Mouse (Mus musculus): ENCODE measurements at regions not wholly inside any gene's neighbourhood (a gene's known extent, or its start where the extent isn't known, plus 50 kb on each side); places are given as distances from the start of the nearest gene placed in this dataset.

DNA sequence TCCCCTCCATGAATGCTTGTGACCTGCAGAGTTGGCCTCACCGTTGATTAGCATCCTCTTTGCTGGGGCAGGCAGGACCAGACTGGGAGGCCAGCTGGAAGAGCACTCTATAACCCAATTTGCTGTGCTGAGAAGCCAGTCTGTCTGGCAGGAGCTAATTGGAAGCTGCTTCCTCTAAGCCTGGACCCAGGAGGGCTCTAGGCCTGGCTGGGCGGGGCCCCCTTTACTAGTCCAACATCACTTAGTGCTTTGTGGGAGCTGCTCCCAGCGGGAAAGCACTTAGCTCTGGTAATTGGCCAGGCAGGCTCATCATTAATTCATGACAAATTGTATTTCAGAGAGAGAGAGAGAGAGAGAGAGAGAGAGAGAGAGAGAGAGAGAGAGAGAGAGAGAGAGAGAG lies 151.7 kb downstream of the Dmrta2 start:
- no peak overlapping the region for H3K4me3 ChIP-seq
- WGBS, result 31% methylated on average over 3 of the region's 3 CpGs
- no peak for ATAC-seq (ENCODE audit: low FRiP score, low read depth)
- H3K27ac ChIP-seq, result no peak overlapping the region
- H3K9ac ChIP-seq, result no peak overlapping the region
- no peaks in the 10 kb centered on the region for H3K27me3 ChIP-seq
- H3K4me2 ChIP-seq (replicated peaks), result no peak overlapping the region
- no peaks in the 10 kb centered on the region for H3K36me3 ChIP-seq
- no peaks in the 10 kb centered on the region for H3K9me3 ChIP-seq
- peaks cover 18% of the 10 kb centered on the region for H3K4me1 ChIP-seq

DNA sequence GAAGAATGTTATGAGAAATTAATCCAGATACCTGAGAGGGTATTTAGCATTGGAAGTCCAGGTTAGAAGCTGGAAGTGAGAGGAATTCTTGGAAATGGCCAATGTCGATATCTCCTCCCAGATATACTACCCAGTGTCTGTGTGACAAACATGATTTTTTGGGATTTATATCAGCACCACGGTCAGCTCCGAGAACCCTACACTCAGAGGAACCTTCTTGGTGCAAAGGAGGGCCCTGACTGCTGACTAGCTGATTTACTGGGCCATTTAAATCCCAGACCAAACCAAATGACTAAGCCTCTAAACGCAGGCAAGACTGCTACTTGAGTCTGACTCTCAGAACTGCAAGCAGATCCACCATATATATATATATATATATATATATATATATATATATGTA lies 154.2 kb downstream of the Dmrta2 start:
- no peaks in the 10 kb centered on the region for H3K27me3 ChIP-seq
- no peaks in the 10 kb centered on the region for H3K36me3 ChIP-seq
- no peak overlapping the region for H3K9ac ChIP-seq
- H3K27ac ChIP-seq, result no peak overlapping the region
- H3K4me3 ChIP-seq, result no peak overlapping the region
- no peak overlapping the region for H3K4me2 ChIP-seq (replicated peaks)
- H3K9me3 ChIP-seq, result no peaks in the 10 kb centered on the region
- H3K4me1 ChIP-seq, result peaks cover 14% of the 10 kb centered on the region
- 41% methylated on average over 4 of the region's 4 CpGs for WGBS
- ATAC-seq (ENCODE audit: low FRiP score, low read depth), result no peak

DNA sequence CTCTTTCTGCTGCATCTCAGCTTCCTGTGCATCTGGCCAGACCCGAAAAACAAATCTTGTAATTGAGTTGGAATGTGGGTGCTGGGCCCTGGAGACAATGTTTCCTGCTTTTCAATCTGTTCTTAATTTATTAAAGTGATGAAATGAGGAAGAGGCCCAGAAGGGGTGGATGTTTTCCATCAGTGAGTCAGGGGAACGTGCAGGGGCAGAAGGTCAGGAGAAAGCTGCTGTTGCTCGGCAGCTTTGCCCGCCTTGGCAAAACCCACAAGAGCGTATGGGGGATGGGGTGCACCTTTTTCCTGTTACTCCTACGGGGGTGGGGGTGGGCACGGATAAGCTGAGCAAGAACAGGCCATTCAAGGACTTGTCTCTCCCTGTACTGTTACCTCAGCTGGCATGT lies 156.2 kb downstream of the Dmrta2 start:
- H3K9me3 ChIP-seq, result no peaks in the 10 kb centered on the region
- ATAC-seq (ENCODE audit: low FRiP score, low read depth), result no peak
- H3K27me3 ChIP-seq, result no peaks in the 10 kb centered on the region
- H3K4me1 ChIP-seq, result peaks cover 14% of the 10 kb centered on the region
- no peaks in the 10 kb centered on the region for H3K36me3 ChIP-seq
- WGBS, result 3% methylated on average over 7 of the region's 7 CpGs
- no peak overlapping the region; the same call in 1 of the 2 replicates for H3K9ac ChIP-seq
- H3K27ac ChIP-seq, result no peak overlapping the region
- peak overlapping the region; percentile 14; the same call in 1 of the 2 replicates for H3K4me2 ChIP-seq (replicated peaks)
- H3K4me3 ChIP-seq, result no peak overlapping the region

GRCm38 (mm10) chr4:110145229-110145628 lies 167.4 kb downstream of the Dmrta2 start:
- no peaks in the 10 kb centered on the region for H3K4me1 ChIP-seq
- no peaks in the 10 kb centered on the region for H3K9me3 ChIP-seq
- H3K4me2 ChIP-seq (replicated peaks), result no peak overlapping the region
- H3K27me3 ChIP-seq, result no peaks in the 10 kb centered on the region
- 96% methylated on average over 1 of the region's 1 CpGs for WGBS
- no peaks in the 10 kb centered on the region for H3K36me3 ChIP-seq
- H3K27ac ChIP-seq, result no peak overlapping the region
- H3K4me3 ChIP-seq, result no peak overlapping the region
- no peak for ATAC-seq (ENCODE audit: low FRiP score, low read depth)
- H3K9ac ChIP-seq, result no peak overlapping the region

DNA sequence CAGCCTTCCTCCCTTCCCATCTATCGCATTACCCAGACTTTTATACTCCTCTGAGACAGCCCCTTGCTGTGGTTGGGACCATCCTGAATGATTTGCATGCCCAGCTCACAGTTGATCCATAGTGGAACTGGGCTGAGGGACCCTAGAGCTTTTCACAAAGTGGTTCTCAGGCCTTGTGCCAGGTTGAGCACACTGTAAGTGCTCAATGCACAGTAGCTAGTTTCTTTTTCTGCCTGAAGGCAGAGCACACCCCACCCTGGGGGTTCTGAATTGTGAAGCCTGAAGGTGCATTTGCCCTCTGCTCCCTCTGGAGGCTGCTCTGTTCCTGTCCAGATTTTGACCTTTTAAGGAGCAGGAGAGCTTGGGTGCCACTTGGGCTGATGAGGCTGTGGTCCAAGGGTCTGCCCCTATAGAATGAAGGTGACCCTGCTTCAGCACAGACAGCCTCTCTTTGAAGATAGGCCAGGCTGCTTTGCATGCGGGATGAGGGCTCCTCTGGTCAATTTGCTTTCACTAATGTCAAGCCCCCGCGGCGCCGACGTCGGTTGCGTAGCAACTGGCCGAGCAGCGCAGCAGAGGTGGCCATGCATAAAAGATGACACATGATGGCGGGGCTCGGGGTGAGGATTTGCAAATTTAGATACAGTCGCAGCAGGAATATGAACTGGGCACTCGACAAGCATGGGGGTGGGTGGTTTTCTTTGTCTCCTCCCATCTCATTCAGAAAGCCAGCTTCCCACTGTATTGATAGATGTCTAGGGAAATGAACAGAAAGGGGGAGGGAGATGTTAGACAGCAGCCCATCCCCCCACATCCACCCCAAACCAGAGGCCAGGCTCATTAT lies 174.5 kb downstream of the Dmrta2 start:
- Histone ChIP-seq H3K27ac (no peak overlapping the region), H3K36me3 (no peaks in the 10 kb centered on the region), H3K9ac (no peak overlapping the region), H3K4me2 (replicated peaks) (0 out of 2 replicates have a peak overlapping the region, but pooled peaks have one; percentile 17), H3K4me3 (no peak overlapping the region), H3K4me1 (0 out of 2 replicates have a peak, but pooled peaks cover 6% of the 10 kb centered on the region), H3K9me3 (no peaks in the 10 kb centered on the region), H3K27me3 (no peaks in the 10 kb centered on the region)
- no peak for ATAC-seq (ENCODE audit: low FRiP score, low read depth)
- WGBS, result 30% methylated on average over 15 of the region's 15 CpGs
